Mouse (Mus musculus) kidney, adult 2 months (tissue): Measurements from ENCODE around the gene Dbn1.

Experiments used
- CTCF ChIP-seq: fragments of 200-500 bp; conservative IDR thresholded peaks from 2 replicates; pipeline ENCODE4 v1.5.1; 2011; ENCODE audit warnings: low read depth, mild to moderate bottlenecking, control low read depth, low read length, moderate library complexity, mixed read lengths; ENCODE audit not compliant: insufficient read depth, insufficient read length
- POLR2A ChIP-seq: fragments of 200-500 bp; IDR thresholded peaks from one replicate; pipeline ENCODE4 v1.6.1; 2011; ENCODE audit warnings: low read depth, low read length, control low read depth

DNA sequence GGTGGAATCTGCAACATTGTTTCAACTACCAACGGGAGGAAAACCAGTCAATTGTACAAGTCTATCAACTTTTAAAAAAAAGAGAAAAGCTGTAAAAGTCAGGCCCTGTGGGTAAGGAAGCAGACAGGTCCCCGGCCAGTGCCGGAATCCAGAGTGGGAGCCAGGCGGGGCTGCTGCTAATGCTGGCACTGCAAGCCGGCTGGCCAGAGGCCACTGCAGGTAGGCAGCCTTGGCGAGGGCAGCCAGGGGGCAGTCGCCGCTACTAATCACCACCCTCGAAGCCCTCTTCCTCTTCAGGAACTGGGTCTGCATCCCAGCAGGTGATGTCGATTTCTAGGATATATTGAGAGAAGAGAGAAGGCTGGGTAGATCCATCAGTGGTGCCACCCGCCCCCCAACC lies 13.9 kb downstream of the Dbn1 start:
- no peak for TF ChIP-seq POLR2A
- no peak for TF ChIP-seq CTCF
